In the genomic region with DNA sequence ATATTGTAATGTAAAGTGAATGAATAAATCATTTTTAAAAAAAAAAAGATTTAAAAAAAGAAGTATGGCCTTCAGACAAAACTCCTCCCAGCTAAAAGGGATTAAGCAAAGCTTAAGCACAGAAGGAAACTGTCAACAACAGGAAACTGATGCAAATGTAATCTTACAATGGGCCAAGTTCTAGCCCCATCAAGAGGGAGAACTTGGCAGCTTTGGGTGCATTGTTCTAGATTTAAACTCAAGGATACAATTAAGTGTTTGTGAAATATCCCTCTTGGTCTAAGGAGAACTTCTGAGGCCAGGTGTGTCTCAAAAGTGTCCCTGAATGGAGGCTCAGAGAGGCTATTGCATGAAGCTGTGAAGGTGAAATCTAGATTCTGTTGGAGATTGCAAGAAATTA, we compare ENCODE assay signal across 24 mouse cellular contexts.
A peak's percentile ranks its signal among the peaks of the same experiment; 100 is the strongest.
DNase-seq lines count a peak whose midpoint lies in the region; ATAC-seq and TF ChIP-seq lines count a peak whose summit lies in the region.
"Had no signal": no experiment of that assay in that cellular context is flagged by ENCODE, and none has a peak within 500 bp of the region (broad histone marks: within the 10 kb centered on the region; RNA-seq: fewer than 3 reads in every experiment).

No protein-coding gene starts in this region.

- ATAC-seq in lung, embryonic 14.5 days (ENCODE audit: insufficient read depth), result no peak
- ATAC-seq: activated CD4-positive, CD25-positive, alpha-beta regulatory T cell, adult 4 months; CD4-positive, CD25-positive, alpha-beta regulatory T cell, adult 4 months; forebrain, embryonic 13.5 days; forebrain, embryonic 15.5 days; forebrain, postnatal 0 days; Patski had no signal

- peak; percentile 0 for DNase-seq in lung, embryonic 14.5 days
- DNase-seq in lung, postnatal 14 days, result no peak
- peak; percentile 74 for DNase-seq in R1 (ENCODE audit: low read depth, low spot score)
- DNase-seq in thymus, adult 2 months, result no peak
- no peak for DNase-seq in thymus, adult 18-20 months
- DNase-seq: adrenal gland, adult 8-10 months; adrenal gland, postnatal 14 days; adrenal gland, postnatal 36 days; B cell, adult 2 months; cerebellum, adult 11-12 months; cerebellum, adult 2 months; cerebellum, adult 9-10 months; cerebellum, postnatal 10 days; cerebellum, postnatal 25 days; forebrain, postnatal 0 days had no signal

- no peaks in the 10 kb centered on the region for H3K9me3 ChIP-seq in lung, embryonic 14.5 days (ENCODE audit: low read depth, low read length)
- H3K9me3 ChIP-seq: embryonic facial prominence, embryonic 10.5 days; embryonic facial prominence, embryonic 12.5 days; forebrain, embryonic 13.5 days; forebrain, embryonic 15.5 days; G1E had no signal

- H3K36me3 ChIP-seq in lung, embryonic 14.5 days (ENCODE audit: insufficient read depth), result no peaks in the 10 kb centered on the region
- H3K36me3 ChIP-seq in thymus, adult 2 months (ENCODE audit: control insufficient read depth, insufficient read depth, low read length), result no peaks in the 10 kb centered on the region
- H3K36me3 ChIP-seq: embryonic facial prominence, embryonic 10.5 days; embryonic facial prominence, embryonic 12.5 days; forebrain, embryonic 15.5 days; G1E had no signal

- no peaks in the 10 kb centered on the region for H3K4me1 ChIP-seq in lung, embryonic 14.5 days (ENCODE audit: insufficient read depth)
- H3K4me1 ChIP-seq in thymus, adult 2 months (replicated peaks; ENCODE audit: control insufficient read depth, insufficient read depth, low read length), result no peaks in the 10 kb centered on the region
- H3K4me1 ChIP-seq: embryonic facial prominence, embryonic 10.5 days; embryonic facial prominence, embryonic 12.5 days; forebrain, embryonic 13.5 days; forebrain, embryonic 15.5 days had no signal

- H3K27me3 ChIP-seq in lung, embryonic 14.5 days (ENCODE audit: insufficient read depth, low read length), result no peaks in the 10 kb centered on the region
- no peaks in the 10 kb centered on the region for H3K27me3 ChIP-seq in thymus, adult 2 months (ENCODE audit: control insufficient read depth, insufficient read depth, low read length)
- H3K27me3 ChIP-seq: CH12.LX; embryonic facial prominence, embryonic 12.5 days; forebrain, embryonic 13.5 days; forebrain, embryonic 15.5 days; Patski had no signal

- no peak overlapping the region for H3K4me3 ChIP-seq in lung, embryonic 14.5 days (ENCODE audit: low read depth, low read length)
- no peak overlapping the region for H3K4me3 ChIP-seq in thymus, adult 2 months (ENCODE audit: control insufficient read depth, insufficient read depth, low read length)
- H3K4me3 ChIP-seq: embryonic facial prominence, embryonic 10.5 days; embryonic facial prominence, embryonic 12.5 days; forebrain, embryonic 13.5 days; forebrain, embryonic 15.5 days had no signal

- H3K9ac ChIP-seq in lung, embryonic 14.5 days, result no peak overlapping the region
- H3K9ac ChIP-seq: embryonic facial prominence, embryonic 12.5 days; forebrain, embryonic 13.5 days; forebrain, embryonic 15.5 days; forebrain, postnatal 0 days had no signal

- H3K27ac ChIP-seq in lung, embryonic 14.5 days (ENCODE audit: low read depth), result no peak overlapping the region
- no peak overlapping the region for H3K27ac ChIP-seq in thymus, adult 2 months (ENCODE audit: control insufficient read depth, insufficient read depth, low read length)
- H3K27ac ChIP-seq: embryonic facial prominence, embryonic 10.5 days; embryonic facial prominence, embryonic 12.5 days; forebrain, embryonic 13.5 days; forebrain, embryonic 15.5 days had no signal

- no peak for TF ChIP-seq POLR2A in thymus, adult 2 months (IDR thresholded peaks at IDR 0.05; ENCODE audit: control insufficient read depth, extremely low read depth, insufficient read depth, low read length, poor library complexity)

- TF ChIP-seq CTCF in lung, embryonic 14.5 days (IDR thresholded peaks at IDR 0.05; ENCODE audit: low read depth), result no peak
- no peak for TF ChIP-seq CTCF in thymus, adult 2 months (IDR thresholded peaks at IDR 0.05; ENCODE audit: borderline replicate concordance, control insufficient read depth, extremely low read depth, insufficient read depth, low read length, poor library complexity)

- no peak overlapping the region for H3K4me2 ChIP-seq in lung, embryonic 14.5 days
- H3K4me2 ChIP-seq: embryonic facial prominence, embryonic 12.5 days; forebrain, embryonic 13.5 days; forebrain, embryonic 15.5 days had no signal

Comparison
In these comparisons a context has a peak if more than half of its experiments do, and no peak if none do; other contexts are left out.
1. DNase-seq: peak in lung, embryonic 14.5 days (single experiment) and R1 (single experiment); none in lung, postnatal 14 days (single experiment), thymus, adult 2 months (single experiment) and thymus, adult 18-20 months (0 of 2).